Mouse (Mus musculus) lung, embryonic 15.5 days (tissue): Measurements from ENCODE around the gene Ubac1. TPM values are rescaled to one million over a fixed set of nuclear protein-coding genes. Genes with fewer than 3 reads are reported as not detected.

Source experiments
- ATAC-seq: fragments of 200-750 bp; cut with Nextera tagmentation; 2 replicates; pipeline ENCODE4 v1.8.0; 2017; ENCODE audit warnings: moderate number of reproducible peaks, borderline replicate concordance; ENCODE audit not compliant: low FRiP score, low TSS enrichment; ENCODE audit errors: extremely low read depth
- H3K27ac ChIP-seq: fragments of 300-500 bp; sonication (generic); 2 replicates; pipeline ENCODE4 v1.5.1; 2015; ENCODE audit warnings: moderate library complexity, mild to moderate bottlenecking, inconsistent platforms
- H3K27me3 ChIP-seq: fragments of 300-500 bp; sonication (generic); 2 replicates; pipeline ENCODE4 v1.6.1; 2015; ENCODE audit warnings: inconsistent platforms
- H3K36me3 ChIP-seq: fragments of 300-500 bp; sonication (generic); 2 replicates; pipeline ENCODE4 v1.6.1; 2015; ENCODE audit warnings: inconsistent platforms
- H3K4me1 ChIP-seq: fragments of 300-500 bp; sonication (generic); 2 replicates; pipeline ENCODE4 v1.6.1; 2015; ENCODE audit warnings: inconsistent platforms
- H3K4me2 ChIP-seq: fragments of 300-500 bp; sonication (generic); 2 replicates; pipeline ENCODE4 v1.6.1; 2015; ENCODE audit warnings: inconsistent platforms, mild to moderate bottlenecking, moderate library complexity
- H3K4me3 ChIP-seq: fragments of 300-500 bp; sonication (generic); 2 replicates; pipeline ENCODE4 v1.5.1; 2015; ENCODE audit warnings: mild to moderate bottlenecking, inconsistent platforms
- H3K9ac ChIP-seq: fragments of 300-500 bp; sonication (generic); 2 replicates; pipeline ENCODE4 v1.6.1; 2015; ENCODE audit warnings: inconsistent platforms
- H3K9me3 ChIP-seq: fragments of 300-500 bp; sonication (generic); 2 replicates; pipeline ENCODE4 v1.6.1; 2016; ENCODE audit warnings: inconsistent platforms
- WGBS: fragments of 180-500 bp; shearing (Covaris S2); methylation state at CpG from one replicate; pipeline ENCODE4 v1.1.7; 2015; 5-methylcytosine and 5-hydroxymethylcytosine counted together
- polyA plus RNA-seq: library from polyadenylated mRNA; unstranded; fragments of >200 nt; fragmentation: Nextera tagmentation; extraction: Ambion mirVana; gene quantifications from 2 replicates; pipeline ENCODE4 v1.2.1, GENCODE M21; 2015

The Ubac1 gene
- polyA plus RNA-seq, result 70.3 and 71.7 TPM in 2 replicates

GRCm38 (mm10) chr2:26021561-26022257 lies at the start of gene Ubac1:
TSS of gene Ubac1 (minus strand) at chr2:26021747.
- H3K36me3 ChIP-seq, result no peaks in the 10 kb centered on the region
- H3K4me1 ChIP-seq, result peaks cover 12% of the 10 kb centered on the region
- WGBS, result 5% methylated on average over 50 of the region's 50 CpGs
- peak; percentile 97 for ATAC-seq
- H3K27me3 ChIP-seq, result no peaks in the 10 kb centered on the region
- peak within 1 kb of the TSS; percentile 81 for H3K4me3 ChIP-seq
- H3K9me3 ChIP-seq, result no peaks in the 10 kb centered on the region
- peak within 1 kb of the TSS; percentile 64 for H3K4me2 ChIP-seq
- peak within 1 kb of the TSS; percentile 68 for H3K9ac ChIP-seq
- peak within 1 kb of the TSS; percentile 81 for H3K27ac ChIP-seq

GRCm38 (mm10) chr2:26068592-26068991 lies 47.0 kb upstream of the Ubac1 start:
- H3K4me3 ChIP-seq, result no peak overlapping the region
- 93% methylated on average over 1 of the region's 1 CpGs for WGBS
- no peak for ATAC-seq

GRCm38 (mm10) chr2:26068175-26068574 lies 46.6 kb upstream of the Ubac1 start:
- Histone ChIP-seq H3K4me3 (no peak overlapping the region), H3K27me3 (no peaks in the 10 kb centered on the region), H3K9ac (no peak overlapping the region), H3K9me3 (no peaks in the 10 kb centered on the region), H3K36me3 (no peaks in the 10 kb centered on the region), H3K4me2 (no peak overlapping the region), H3K4me1 (no peaks in the 10 kb centered on the region), H3K27ac (no peak overlapping the region)
- 72% methylated on average over 7 of the region's 7 CpGs for whole genome bisulfite sequencing
- no peak for ATAC-seq

More at GRCm38 (mm10) chr2:26068592-26068991, 47.0 kb upstream of the Ubac1 start:
- Histone ChIP-seq H3K9ac (no peak overlapping the region), H3K4me2 (no peak overlapping the region), H3K27me3 (no peaks in the 10 kb centered on the region), H3K9me3 (no peaks in the 10 kb centered on the region), H3K4me1 (no peaks in the 10 kb centered on the region), H3K27ac (no peak overlapping the region), H3K36me3 (no peaks in the 10 kb centered on the region)

GRCm38 (mm10) chr2:26066527-26066926 lies 45.0 kb upstream of the Ubac1 start:
- Histone ChIP-seq H3K4me2 (no peak overlapping the region), H3K4me3 (no peak overlapping the region), H3K36me3 (no peaks in the 10 kb centered on the region), H3K27me3 (no peaks in the 10 kb centered on the region), H3K9me3 (no peaks in the 10 kb centered on the region), H3K27ac (no peak overlapping the region), H3K4me1 (no peaks in the 10 kb centered on the region), H3K9ac (no peak overlapping the region)
- 81% methylated on average over 14 of the region's 14 CpGs for WGBS
- no peak for ATAC-seq

GRCm38 (mm10) chr2:26062742-26063427 lies 41.3 kb upstream of the Ubac1 start:
- 65% methylated on average over 13 of the region's 13 CpGs for WGBS
- H3K9ac ChIP-seq, result no peak overlapping the region
- ATAC-seq, result no peak
- no peaks in the 10 kb centered on the region for H3K9me3 ChIP-seq
- H3K27me3 ChIP-seq, result no peaks in the 10 kb centered on the region
- no peaks in the 10 kb centered on the region for H3K4me1 ChIP-seq
- no peak overlapping the region for H3K27ac ChIP-seq
- 0 out of 2 replicates have a peak, but pooled peaks cover 3% of the 10 kb centered on the region for H3K36me3 ChIP-seq
- H3K4me3 ChIP-seq, result no peak overlapping the region
- no peak overlapping the region for H3K4me2 ChIP-seq

- Histone ChIP-seq H3K4me2 (no peak overlapping the region), H3K36me3 (0 out of 2 replicates have a peak, but pooled peaks cover 3% of the 10 kb centered on the region), H3K9ac (no peak overlapping the region), H3K4me3 (no peak overlapping the region), H3K9me3 (no peaks in the 10 kb centered on the region), H3K4me1 (no peaks in the 10 kb centered on the region), H3K27ac (no peak overlapping the region), H3K27me3 (no peaks in the 10 kb centered on the region)
- ATAC-seq, result no peak
- 49% methylated on average over 4 of the region's 4 CpGs for WGBS
These were observed 40.7 kb upstream of the Ubac1 start for GRCm38 (mm10) chr2:26062241-26062640.

- ATAC-seq, result no peak
- Histone ChIP-seq H3K36me3 (0 out of 2 replicates have a peak, but pooled peaks cover 3% of the 10 kb centered on the region), H3K4me3 (no peak overlapping the region), H3K27me3 (no peaks in the 10 kb centered on the region), H3K4me2 (no peak overlapping the region), H3K9me3 (no peaks in the 10 kb centered on the region), H3K9ac (no peak overlapping the region), H3K4me1 (no peaks in the 10 kb centered on the region), H3K27ac (no peak overlapping the region)
- 66% methylated on average over 21 of the region's 21 CpGs for WGBS
These were observed 39.6 kb upstream of the Ubac1 start for GRCm38 (mm10) chr2:26061018-26061666.

- no peaks in the 10 kb centered on the region for H3K9me3 ChIP-seq
These were observed 35.5 kb upstream of the Ubac1 start for GRCm38 (mm10) chr2:26057053-26057452.

GRCm38 (mm10) chr2:26056226-26056625 lies 34.7 kb upstream of the Ubac1 start:
- Histone ChIP-seq H3K27ac (no peak overlapping the region), H3K4me2 (no peak overlapping the region), H3K4me3 (no peak overlapping the region), H3K27me3 (no peaks in the 10 kb centered on the region), H3K36me3 (0 out of 2 replicates have a peak, but pooled peaks cover 3% of the 10 kb centered on the region), H3K9me3 (no peaks in the 10 kb centered on the region), H3K9ac (no peak overlapping the region), H3K4me1 (no peaks in the 10 kb centered on the region)
- no peak for ATAC-seq
- 46% methylated on average over 5 of the region's 5 CpGs for WGBS

More at GRCm38 (mm10) chr2:26057053-26057452, 35.5 kb upstream of the Ubac1 start:
- ATAC-seq, result no peak
- Histone ChIP-seq H3K4me1 (no peaks in the 10 kb centered on the region), H3K36me3 (0 out of 2 replicates have a peak, but pooled peaks cover 3% of the 10 kb centered on the region), H3K9ac (no peak overlapping the region), H3K27ac (no peak overlapping the region), H3K4me3 (no peak overlapping the region), H3K4me2 (no peak overlapping the region), H3K27me3 (no peaks in the 10 kb centered on the region)
- 68% methylated on average over 7 of the region's 7 CpGs for WGBS

- Histone ChIP-seq H3K27ac (no peak overlapping the region), H3K4me2 (no peak overlapping the region), H3K4me3 (no peak overlapping the region), H3K9me3 (no peaks in the 10 kb centered on the region), H3K36me3 (0 out of 2 replicates have a peak, but pooled peaks cover 3% of the 10 kb centered on the region), H3K9ac (no peak overlapping the region), H3K27me3 (no peaks in the 10 kb centered on the region), H3K4me1 (no peaks in the 10 kb centered on the region)
- no peak for ATAC-seq
- 35% methylated on average over 2 of the region's 2 CpGs for WGBS
These were observed 34.2 kb upstream of the Ubac1 start for GRCm38 (mm10) chr2:26055747-26056102.

- Histone ChIP-seq H3K4me2 (no peak overlapping the region), H3K9ac (no peak overlapping the region), H3K4me1 (no peaks in the 10 kb centered on the region), H3K36me3 (0 out of 2 replicates have a peak, but pooled peaks cover under 1% of the 10 kb centered on the region), H3K27ac (no peak overlapping the region), H3K27me3 (no peaks in the 10 kb centered on the region), H3K4me3 (no peak overlapping the region), H3K9me3 (no peaks in the 10 kb centered on the region)
- whole genome bisulfite sequencing, result 42% methylated on average over 8 of the region's 8 CpGs
- 0 out of 2 replicates have a peak, but pooled peaks have one; percentile 52 for ATAC-seq
These were observed 33.6 kb upstream of the Ubac1 start for GRCm38 (mm10) chr2:26055046-26055746.
